Mouse (Mus musculus) liver, embryonic 12.5 days (tissue): ENCODE data around the gene Anp32a. TPM values are rescaled to one million over a fixed set of nuclear protein-coding genes. Genes with fewer than 3 reads are reported as not detected.
A peak's percentile ranks its signal among the peaks of the same experiment; 100 is the strongest.

Experiments
- ATAC-seq: fragments of 200-750 bp; cut with Nextera tagmentation; 2 replicates; pipeline ENCODE4 v1.8.0; 2017; ENCODE audit warnings: moderate number of reproducible peaks, mild to moderate bottlenecking, moderate library complexity
- H3K27ac ChIP-seq: fragments of 300-500 bp; sonication (generic); 2 replicates; pipeline ENCODE4 v1.5.1; 2016; ENCODE audit warnings: mild to moderate bottlenecking
- H3K27me3 ChIP-seq: fragments of 300-500 bp; sonication (generic); replicated peaks from 2 replicates; pipeline ENCODE4 v1.6.1; 2016; ENCODE audit warnings: mild to moderate bottlenecking, moderate library complexity
- H3K36me3 ChIP-seq: fragments of 300-500 bp; sonication (generic); 2 replicates; pipeline ENCODE4 v1.6.1; 2016; ENCODE audit warnings: mild to moderate bottlenecking, moderate library complexity
- H3K4me1 ChIP-seq: fragments of 300-500 bp; sonication (generic); 2 replicates; pipeline ENCODE4 v1.6.1; 2016
- H3K4me2 ChIP-seq: fragments of 300-500 bp; sonication (generic); 2 replicates; pipeline ENCODE4 v1.6.1; 2016; ENCODE audit warnings: mild to moderate bottlenecking, moderate library complexity
- H3K4me3 ChIP-seq: fragments of 300-500 bp; sonication (generic); 2 replicates; pipeline ENCODE4 v1.5.1; 2016; ENCODE audit warnings: mild to moderate bottlenecking, moderate library complexity
- H3K9ac ChIP-seq: fragments of 300-500 bp; sonication (generic); 2 replicates; pipeline ENCODE4 v1.6.1; 2016; ENCODE audit warnings: mild to moderate bottlenecking, moderate library complexity
- H3K9me3 ChIP-seq: fragments of 300-500 bp; sonication (generic); replicated peaks from 2 replicates; pipeline ENCODE4 v1.6.1; 2016; ENCODE audit warnings: mild to moderate bottlenecking, moderate library complexity
- WGBS: fragments of 180-500 bp; shearing (Covaris S2); methylation state at CpG from one replicate; pipeline ENCODE4 v1.1.7; 2016; ENCODE audit not compliant: insufficient replicate concordance; 5-methylcytosine and 5-hydroxymethylcytosine counted together
- polyA plus RNA-seq: library from polyadenylated mRNA; unstranded; fragments of >200 nt; fragmentation: Nextera tagmentation; extraction: Ambion mirVana; gene quantifications from 2 replicates; pipeline ENCODE4 v1.2.1, GENCODE M21; 2016

The Anp32a gene
- polyA plus RNA-seq, 1 experiment from 2014 or later: 122 TPM

DNA sequence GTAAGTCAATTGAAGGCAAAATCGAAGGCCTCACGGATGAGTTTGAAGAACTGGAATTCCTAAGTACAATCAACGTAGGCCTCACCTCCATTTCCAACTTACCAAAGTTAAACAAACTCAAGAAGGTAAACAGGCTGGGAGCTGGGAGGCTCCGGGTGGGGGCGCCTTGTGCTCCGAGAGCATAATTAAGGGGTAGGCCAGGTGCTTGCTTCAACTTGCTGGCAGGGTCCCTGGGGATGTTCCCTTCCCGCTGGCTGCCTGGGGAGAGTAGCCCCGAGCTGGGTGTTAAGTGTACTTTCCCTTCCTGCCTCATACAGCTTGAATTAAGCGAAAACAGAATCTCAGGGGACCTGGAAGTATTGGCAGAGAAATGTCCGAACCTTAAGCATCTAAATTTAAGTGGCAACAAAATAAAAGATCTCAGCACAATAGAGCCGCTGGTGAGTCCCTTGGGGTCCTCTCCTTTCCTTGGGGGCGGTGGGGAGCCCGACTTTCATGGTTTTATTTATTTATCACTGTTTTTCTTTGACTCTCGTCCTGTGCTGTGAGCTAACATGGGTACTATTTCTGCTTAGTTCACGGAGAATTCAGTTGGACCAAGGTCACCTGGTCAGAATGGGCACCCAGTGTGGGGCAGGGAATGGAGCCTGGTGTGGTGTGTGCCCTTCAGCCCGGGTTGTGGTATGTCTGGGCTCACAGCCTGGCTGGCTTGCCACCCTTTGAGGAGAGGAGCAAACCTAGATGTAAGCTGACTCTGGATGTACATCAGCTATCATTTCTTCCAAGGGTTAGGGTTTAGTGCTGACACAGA is 30.9 kb downstream of the Anp32a start:
- Histone ChIP-seq H3K36me3 (peaks cover 69% of the 10 kb centered on the region), H3K4me2 (no peak overlapping the region), H3K27ac (0 out of 2 replicates have a peak overlapping the region, but pooled peaks have one; percentile 38), H3K27me3 (no peaks in the 10 kb centered on the region), H3K4me1 (peaks cover 88% of the 10 kb centered on the region), H3K4me3 (no peak overlapping the region), H3K9ac (no peak overlapping the region), H3K9me3 (no peaks in the 10 kb centered on the region)
- ATAC-seq: no peak
- 83% methylated on average over 16 of the region's 16 CpGs for WGBS

DNA sequence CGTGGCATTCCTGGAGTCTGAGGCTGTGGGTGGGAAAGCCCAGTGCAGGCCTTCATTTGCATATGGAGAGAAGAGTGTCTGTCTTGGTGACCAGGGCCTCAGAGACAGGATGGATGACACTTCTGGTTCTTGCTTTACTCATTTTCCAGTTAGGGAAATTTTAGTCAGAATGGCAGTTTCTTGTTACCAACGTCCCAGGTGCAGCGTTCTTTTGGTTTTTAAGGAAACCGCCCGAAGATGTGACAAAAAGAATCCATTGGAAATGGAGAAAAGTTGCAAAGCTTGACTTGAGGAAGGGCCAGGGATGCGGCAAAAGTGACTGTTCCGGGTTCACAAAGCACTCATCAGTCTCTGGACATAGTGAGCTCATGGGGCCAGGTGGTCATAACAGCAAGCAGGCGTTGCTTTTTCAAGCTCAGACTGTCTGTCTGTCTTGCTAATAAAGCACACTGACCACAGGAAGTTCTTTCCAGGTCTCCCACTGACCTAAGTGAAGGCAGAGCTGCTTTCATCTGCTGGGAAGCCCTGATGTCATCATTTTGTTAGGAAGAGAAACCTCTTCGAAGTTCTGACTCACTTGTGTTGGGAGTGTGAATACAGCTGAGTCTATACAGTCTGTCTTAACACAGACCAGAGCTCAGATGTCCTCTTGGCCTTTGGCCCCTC is 31.6 kb downstream of the Anp32a start:
- Histone ChIP-seq H3K9ac (no peak overlapping the region), H3K27ac (peak overlapping the region; percentile 38; the same call in 1 of the 2 replicates), H3K9me3 (no peaks in the 10 kb centered on the region), H3K4me1 (peaks cover 80% of the 10 kb centered on the region), H3K27me3 (no peaks in the 10 kb centered on the region), H3K36me3 (peaks cover 76% of the 10 kb centered on the region), H3K4me3 (no peak overlapping the region), H3K4me2 (no peak overlapping the region)
- ATAC-seq: no peak
- 78% methylated on average over 9 of the region's 9 CpGs for WGBS

DNA sequence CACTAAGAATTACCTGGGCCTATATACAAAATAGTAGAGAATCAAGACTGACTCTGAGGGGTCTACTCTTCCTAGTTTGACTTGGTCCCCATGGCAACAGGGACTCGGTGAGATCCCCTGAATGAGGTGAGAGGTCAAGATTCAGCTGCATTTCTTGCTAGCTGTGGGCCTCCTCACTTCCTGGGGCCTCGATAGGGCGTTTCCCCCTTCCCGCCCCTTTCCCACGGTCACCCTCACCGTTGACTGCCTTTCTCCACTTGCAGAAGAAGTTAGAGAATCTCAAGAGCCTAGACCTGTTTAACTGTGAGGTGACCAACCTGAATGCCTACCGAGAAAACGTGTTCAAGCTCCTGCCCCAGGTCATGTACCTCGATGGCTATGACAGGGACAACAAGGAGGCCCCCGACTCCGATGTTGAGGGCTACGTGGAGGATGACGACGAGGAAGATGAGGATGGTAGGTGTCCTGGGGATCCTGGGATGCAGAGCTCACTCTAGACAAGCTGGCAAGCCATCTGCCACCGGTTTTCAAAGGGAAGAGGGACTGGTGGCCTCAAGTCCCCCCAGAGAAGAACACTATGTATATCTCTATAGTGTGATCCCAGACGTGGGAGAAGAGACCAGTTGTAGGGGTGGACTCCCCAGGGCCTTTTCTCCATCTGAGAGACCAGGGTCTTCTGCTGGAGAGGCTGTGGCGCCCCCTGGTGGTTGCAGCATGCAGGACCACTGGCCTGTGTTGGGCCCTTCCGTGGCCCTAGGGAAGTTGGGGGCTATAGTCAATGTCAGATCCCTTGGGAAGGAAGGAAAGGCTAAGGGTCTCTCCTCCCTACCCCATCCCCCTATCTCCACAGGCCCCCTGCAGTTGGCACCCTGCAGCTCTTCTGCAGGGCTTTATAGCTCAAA is 32.4 kb downstream of the Anp32a start:
- Histone ChIP-seq H3K4me3 (no peak overlapping the region), H3K9me3 (no peaks in the 10 kb centered on the region), H3K36me3 (peaks cover 84% of the 10 kb centered on the region), H3K4me2 (0 out of 2 replicates have a peak overlapping the region, but pooled peaks have one; percentile 0), H3K27me3 (no peaks in the 10 kb centered on the region), H3K4me1 (peaks cover 72% of the 10 kb centered on the region), H3K27ac (peak overlapping the region; percentile 38; the same call in 1 of the 2 replicates), H3K9ac (no peak overlapping the region)
- peak; percentile 51; the same call in 1 of the 2 replicates for ATAC-seq
- WGBS: 45% methylated on average over 16 of the region's 18 CpGs

DNA sequence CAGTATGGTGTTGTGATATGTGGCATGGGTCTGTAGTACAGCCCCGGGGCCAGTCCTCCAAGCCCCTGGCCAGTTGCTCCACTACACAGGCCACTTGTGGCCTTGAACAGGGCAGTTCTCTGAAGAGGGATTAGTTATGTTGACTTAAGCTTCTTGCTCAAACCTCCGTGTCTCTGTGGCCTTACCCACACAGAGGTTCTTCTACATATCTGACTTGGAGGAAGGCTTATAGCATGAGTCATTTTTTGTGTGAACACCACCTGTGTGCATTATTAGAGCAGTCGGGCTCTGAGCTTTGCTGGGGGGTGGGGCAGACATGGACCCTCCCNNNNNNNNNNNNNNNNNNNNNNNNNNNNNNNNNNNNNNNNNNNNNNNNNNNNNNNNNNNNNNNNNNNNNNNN is 33.2 kb downstream of the Anp32a start:
- Histone ChIP-seq H3K27ac (peak overlapping the region; percentile 45; the same call in 1 of the 2 replicates), H3K27me3 (no peaks in the 10 kb centered on the region), H3K4me3 (no peak overlapping the region), H3K36me3 (peaks cover 85% of the 10 kb centered on the region), H3K4me2 (peak overlapping the region; percentile 15; the same call in 1 of the 2 replicates), H3K9ac (no peak overlapping the region), H3K4me1 (peaks cover 64% of the 10 kb centered on the region), H3K9me3 (no peaks in the 10 kb centered on the region)
- 55% methylated on average over 3 of the region's 3 CpGs for WGBS
- ATAC-seq: no peak

DNA sequence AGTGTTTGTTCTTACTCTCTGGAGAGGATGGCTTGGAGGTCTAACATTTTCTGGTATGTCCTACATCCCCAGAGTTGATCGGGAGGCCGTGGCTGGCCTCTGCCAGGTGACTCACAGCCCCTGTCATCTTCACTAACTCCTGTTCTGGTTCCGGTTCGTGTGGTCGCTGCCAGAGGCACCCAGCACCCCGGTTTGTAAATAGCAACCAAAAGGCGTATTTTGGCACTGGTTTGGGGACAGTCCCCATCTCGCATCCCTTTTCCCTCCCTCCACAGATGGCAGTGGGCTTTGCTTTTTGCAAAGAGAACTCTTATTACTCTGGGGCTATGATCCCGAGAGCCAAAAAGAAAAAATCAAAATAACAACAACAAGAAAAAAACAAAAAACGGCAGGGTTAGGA is 36.8 kb downstream of the Anp32a start:
- H3K4me1 ChIP-seq: peaks cover 51% of the 10 kb centered on the region
- H3K27me3 ChIP-seq: no peaks in the 10 kb centered on the region
- H3K27ac ChIP-seq: no peak overlapping the region
- no peak overlapping the region for H3K9ac ChIP-seq
- ATAC-seq: no peak
- no peak overlapping the region for H3K4me2 ChIP-seq
- WGBS: 84% methylated on average over 10 of the region's 10 CpGs
- no peaks in the 10 kb centered on the region for H3K9me3 ChIP-seq
- H3K36me3 ChIP-seq: peaks cover 74% of the 10 kb centered on the region
- H3K4me3 ChIP-seq: no peak overlapping the region

DNA sequence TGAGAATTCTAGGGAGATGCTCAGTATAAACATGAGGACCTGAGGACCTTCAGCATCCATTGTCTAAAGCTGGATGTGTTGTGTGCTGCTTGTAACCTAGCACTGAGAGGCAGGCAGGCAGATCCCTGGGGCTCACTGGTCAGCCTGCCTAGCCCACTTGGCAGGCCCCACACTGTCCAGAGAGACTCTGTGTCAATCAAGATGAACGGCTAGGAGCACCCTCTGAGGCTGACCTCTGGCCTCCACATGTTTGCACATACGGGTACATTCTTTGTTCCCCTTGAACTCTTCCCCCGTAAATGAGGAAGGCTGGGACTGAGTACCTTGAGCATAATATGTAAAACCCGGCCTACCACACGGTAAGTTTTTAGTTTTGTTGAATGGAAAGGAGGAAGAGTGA is 39.3 kb downstream of the Anp32a start:
- Histone ChIP-seq H3K4me2 (no peak overlapping the region), H3K27ac (0 out of 2 replicates have a peak overlapping the region, but pooled peaks have one; percentile 20), H3K27me3 (no peaks in the 10 kb centered on the region), H3K9ac (no peak overlapping the region), H3K4me3 (no peak overlapping the region), H3K4me1 (peaks cover 38% of the 10 kb centered on the region), H3K9me3 (no peaks in the 10 kb centered on the region), H3K36me3 (peaks cover 51% of the 10 kb centered on the region)
- WGBS: 50% methylated on average over 5 of the region's 5 CpGs
- no peak for ATAC-seq

DNA sequence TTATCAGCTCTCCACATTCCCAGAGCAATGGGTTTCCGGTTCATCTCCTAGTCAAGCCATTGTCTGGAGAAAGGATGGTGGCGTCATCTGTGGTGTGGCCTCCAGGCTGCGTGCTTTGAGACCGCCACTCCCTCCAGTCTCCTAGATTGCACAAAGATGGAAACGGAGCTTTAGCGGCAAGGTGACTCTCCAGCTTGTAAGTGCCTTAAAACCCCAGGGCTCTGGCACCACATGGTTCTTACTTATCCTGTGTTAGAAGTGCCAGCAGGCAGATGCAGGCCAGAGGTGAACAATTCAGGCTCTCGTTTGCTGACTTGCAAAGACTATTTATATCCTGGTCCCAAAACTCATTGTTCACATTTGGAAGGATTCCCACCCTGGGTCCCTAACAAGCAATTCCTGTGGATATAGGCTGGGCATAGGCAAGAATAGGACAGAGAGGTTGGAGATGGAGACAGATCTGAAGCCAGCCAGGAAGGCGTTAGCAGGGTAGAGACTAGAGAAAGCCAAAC is 40.4 kb downstream of the Anp32a start:
- WGBS: 34% methylated on average over 8 of the region's 8 CpGs
- no peak for ATAC-seq
- no peak overlapping the region for H3K4me2 ChIP-seq
- no peaks in the 10 kb centered on the region for H3K9me3 ChIP-seq
- H3K4me1 ChIP-seq: peaks cover 40% of the 10 kb centered on the region
- H3K9ac ChIP-seq: no peak overlapping the region
- H3K36me3 ChIP-seq: peaks cover 40% of the 10 kb centered on the region
- no peaks in the 10 kb centered on the region for H3K27me3 ChIP-seq
- H3K4me3 ChIP-seq: no peak overlapping the region
- H3K27ac ChIP-seq: no peak overlapping the region

DNA sequence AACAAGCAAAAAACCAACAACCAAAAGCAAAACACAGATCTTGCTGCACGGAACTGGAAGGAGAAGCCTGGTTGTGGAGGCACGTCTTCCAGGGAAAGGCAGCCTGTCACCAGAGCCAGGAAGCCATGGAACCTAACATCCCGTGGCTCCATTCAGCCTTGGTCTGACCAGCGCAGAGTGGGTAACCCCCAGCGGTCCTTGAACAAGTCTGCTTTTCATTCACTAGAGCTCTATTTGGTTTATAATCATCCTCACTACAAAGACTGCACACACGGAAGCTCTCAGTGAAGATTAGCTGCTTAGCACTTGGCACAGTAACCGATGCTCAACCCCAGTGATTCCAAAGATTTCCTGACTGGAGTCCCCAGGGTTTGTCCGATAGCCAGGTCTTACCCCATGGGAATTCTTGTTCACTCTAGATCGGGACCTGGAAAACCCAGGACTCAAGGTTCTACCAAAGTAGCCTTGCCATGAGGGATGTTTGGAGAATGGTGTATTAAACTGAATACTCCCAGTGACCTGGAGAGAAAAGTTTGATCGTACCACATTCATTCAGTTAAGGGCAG is 41.5 kb downstream of the Anp32a start:
- Histone ChIP-seq H3K36me3 (peaks cover 28% of the 10 kb centered on the region), H3K9ac (no peak overlapping the region), H3K4me3 (no peak overlapping the region), H3K9me3 (no peaks in the 10 kb centered on the region), H3K4me2 (no peak overlapping the region), H3K27me3 (no peaks in the 10 kb centered on the region), H3K27ac (no peak overlapping the region), H3K4me1 (peaks cover 40% of the 10 kb centered on the region)
- ATAC-seq: no peak
- 77% methylated on average over 10 of the region's 10 CpGs for WGBS

DNA sequence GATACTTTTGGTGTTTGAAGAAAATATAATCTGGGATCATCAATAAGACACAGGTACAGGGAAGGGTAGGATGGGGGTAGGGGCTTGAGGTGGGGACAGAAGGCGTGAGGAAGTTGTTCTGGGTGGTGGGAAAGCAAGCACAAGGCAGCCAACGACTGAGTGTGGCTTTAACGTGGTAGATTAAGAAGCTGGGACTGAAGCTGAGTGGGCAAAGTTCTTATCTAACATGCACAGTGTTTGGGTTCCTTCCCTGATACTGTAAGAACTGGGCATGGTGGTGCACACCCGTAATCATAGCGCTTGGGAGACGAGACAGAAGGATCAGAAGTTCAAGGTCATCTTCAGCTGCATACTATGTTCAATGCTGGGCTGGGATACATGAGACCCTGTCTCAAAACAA is 44.0 kb downstream of the Anp32a start:
- H3K36me3 ChIP-seq: peaks cover 6% of the 10 kb centered on the region
- peak overlapping the region; percentile 25; the same call in 1 of the 2 replicates for H3K4me2 ChIP-seq
- H3K27me3 ChIP-seq: no peaks in the 10 kb centered on the region
- no peak overlapping the region for H3K4me3 ChIP-seq
- no peaks in the 10 kb centered on the region for H3K9me3 ChIP-seq
- H3K27ac ChIP-seq: no peak overlapping the region; the same call in 1 of the 2 replicates
- H3K4me1 ChIP-seq: peaks cover 35% of the 10 kb centered on the region
- 13% methylated on average over 6 of the region's 6 CpGs for WGBS
- ATAC-seq: peak; percentile 90
- no peak overlapping the region for H3K9ac ChIP-seq

DNA sequence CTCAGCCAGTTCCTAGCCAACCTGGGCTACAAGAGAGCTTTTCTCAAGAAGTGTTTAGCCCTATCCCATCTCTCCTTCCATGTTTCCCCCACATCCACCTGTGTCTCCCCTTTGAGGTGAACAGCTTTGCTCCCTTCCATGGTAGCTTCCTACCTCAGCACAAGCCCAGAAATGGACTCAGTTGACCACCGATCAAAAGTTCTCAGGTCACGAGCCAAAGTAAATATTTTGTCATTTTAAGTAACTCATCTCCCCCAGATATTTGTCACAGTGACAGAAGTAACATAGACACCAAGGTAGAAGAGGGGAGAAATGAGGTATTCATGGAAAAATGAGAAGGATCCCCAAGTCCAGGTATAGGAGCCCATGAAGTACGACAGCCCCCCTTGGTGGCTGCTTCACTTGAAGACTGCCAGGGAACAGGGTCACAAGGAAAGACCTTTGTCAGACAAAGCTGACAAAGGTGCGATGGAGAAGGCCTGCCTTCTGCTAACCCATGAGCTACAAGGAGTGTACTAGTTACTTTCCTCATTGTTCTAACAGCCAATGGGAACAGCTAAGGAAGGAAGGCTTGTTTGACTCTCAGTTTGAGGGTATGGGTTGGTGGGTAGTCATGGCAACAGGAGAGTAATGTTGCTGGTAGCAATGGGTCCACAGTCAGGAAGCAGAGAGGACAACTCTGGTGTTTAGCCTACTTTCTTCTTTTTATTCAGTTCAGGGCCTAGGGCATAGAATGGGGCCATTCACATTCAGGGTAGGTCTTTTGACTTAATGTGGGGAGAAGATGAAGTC is 44.8 kb downstream of the Anp32a start:
- no peak overlapping the region for H3K4me2 ChIP-seq
- WGBS: 74% methylated on average over 4 of the region's 4 CpGs
- no peak overlapping the region for H3K4me3 ChIP-seq
- H3K9me3 ChIP-seq: no peaks in the 10 kb centered on the region
- no peak overlapping the region for H3K27ac ChIP-seq
- no peak for ATAC-seq
- peaks cover 26% of the 10 kb centered on the region for H3K4me1 ChIP-seq
- H3K27me3 ChIP-seq: no peaks in the 10 kb centered on the region
- H3K9ac ChIP-seq: no peak overlapping the region
- no peaks in the 10 kb centered on the region for H3K36me3 ChIP-seq
